In the genomic region with DNA sequence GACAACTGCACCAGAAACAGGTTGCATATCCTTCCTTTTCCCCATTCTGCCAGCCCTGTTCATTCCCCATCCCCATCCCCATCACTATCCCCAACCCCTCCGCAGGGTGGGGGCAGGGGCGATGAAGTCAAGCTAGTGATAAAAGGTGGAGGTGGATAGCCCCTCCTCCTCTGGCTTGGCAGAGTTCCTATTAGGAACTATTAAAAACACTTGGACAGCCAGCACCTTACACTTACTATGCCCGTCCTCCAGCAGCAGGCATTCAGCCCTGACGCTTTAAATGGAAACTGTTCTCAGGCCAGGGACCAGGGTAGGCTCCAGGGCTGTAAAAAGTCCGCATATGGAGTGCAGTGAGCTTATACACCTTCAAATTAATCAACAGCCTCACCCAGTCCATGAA, we compare ENCODE assay signal across 9 mouse cellular contexts. TPM values are rescaled to one million over a fixed set of nuclear protein-coding genes. Genes with fewer than 3 reads are reported as not detected.
DNase-seq lines count a peak whose midpoint lies in the region; ATAC-seq and TF ChIP-seq lines count a peak whose summit lies in the region.
"Had no signal": no experiment of that assay in that cellular context is flagged by ENCODE, and none has a peak within 500 bp of the region (broad histone marks: within the 10 kb centered on the region; RNA-seq: fewer than 3 reads in every experiment).

No protein-coding gene starts in this region.

- ATAC-seq in embryonic facial prominence, embryonic 14.5 days (ENCODE audit: low read depth) = no peak
- no peak for ATAC-seq in limb, embryonic 11.5 days (ENCODE audit: insufficient number of reproducible peaks, low FRiP score, low TSS enrichment, low read depth)
- ATAC-seq: Patski had no signal

- H3K9me3 ChIP-seq in E14TG2a.4 (ENCODE audit: low read length) = no peaks in the 10 kb centered on the region
- no peaks in the 10 kb centered on the region for H3K9me3 ChIP-seq in embryonic facial prominence, embryonic 14.5 days (ENCODE audit: control insufficient read depth, low read length)
- no peaks in the 10 kb centered on the region for H3K9me3 ChIP-seq in limb, embryonic 11.5 days (ENCODE audit: control insufficient read depth, low read length)

- no peak overlapping the region for H3K9ac ChIP-seq in embryonic facial prominence, embryonic 14.5 days (ENCODE audit: low read depth, low read length)
- no peak overlapping the region for H3K9ac ChIP-seq in limb, embryonic 11.5 days (ENCODE audit: low read length)

- peak overlapping the region; percentile 90; the same call in 1 of the 2 replicates for H3K4me3 ChIP-seq in E14TG2a.4 (replicated peaks; ENCODE audit: low read length)
- H3K4me3 ChIP-seq in embryonic facial prominence, embryonic 14.5 days (ENCODE audit: low read depth, low read length) = peak overlapping the region; percentile 73
- H3K4me3 ChIP-seq in limb, embryonic 11.5 days (ENCODE audit: low read depth, low read length) = no peak overlapping the region

- 13% methylated on average over 5 of the region's 5 CpGs for WGBS in embryonic facial prominence, embryonic 14.5 days
- 7% methylated on average over 5 of the region's 5 CpGs for WGBS in limb, embryonic 11.5 days

- H3K4me1 ChIP-seq in E14TG2a.4 (replicated peaks; ENCODE audit: low read depth, low read length) = peaks cover 38% of the 10 kb centered on the region
- H3K4me1 ChIP-seq in embryonic facial prominence, embryonic 14.5 days (ENCODE audit: control insufficient read depth, insufficient read depth, low read length) = 0 out of 2 replicates have a peak, but pooled peaks cover 4% of the 10 kb centered on the region
- peaks cover 12% of the 10 kb centered on the region for H3K4me1 ChIP-seq in limb, embryonic 11.5 days (ENCODE audit: control insufficient read depth, insufficient read depth, low read length)

- peak overlapping the region; percentile 94 for H3K4me2 ChIP-seq in embryonic facial prominence, embryonic 14.5 days (ENCODE audit: low read depth, low read length)
- H3K4me2 ChIP-seq in limb, embryonic 11.5 days (ENCODE audit: low read depth, severe bottlenecking) = 0 out of 2 replicates have a peak overlapping the region, but pooled peaks have one; percentile 8

- DNase-seq in embryonic facial prominence, embryonic 14.5 days (ENCODE audit: low spot score) = no peak
- peak; percentile 43 to 47 for DNase-seq in heart, postnatal 14 days
- peak; percentile 36 for DNase-seq in limb, embryonic 11.5 days (ENCODE audit: low spot score)
- DNase-seq in left cerebral cortex, adult 18-20 months (ENCODE audit: low spot score in 2 of 2) = no peak
- DNase-seq in urinary bladder, postnatal 14 days (ENCODE audit: low spot score) = no peak
- DNase-seq in spleen, postnatal 10 days (ENCODE audit: low spot score in 2 of 2) = no peak
- DNase-seq in adrenal gland, adult 8-10 months = no peak

- H3K27me3 ChIP-seq in E14TG2a.4 (ENCODE audit: insufficient read depth, low read length) = peaks cover 52% of the 10 kb centered on the region
- H3K27me3 ChIP-seq in embryonic facial prominence, embryonic 14.5 days (replicated peaks; ENCODE audit: control insufficient read depth, insufficient read depth, low read length) = peaks cover 30% of the 10 kb centered on the region
- peaks cover 16% of the 10 kb centered on the region for H3K27me3 ChIP-seq in limb, embryonic 11.5 days (ENCODE audit: control insufficient read depth, insufficient read depth, low read length)

- H3K36me3 ChIP-seq in E14TG2a.4 (ENCODE audit: insufficient read depth, low read length) = no peaks in the 10 kb centered on the region
- no peaks in the 10 kb centered on the region for H3K36me3 ChIP-seq in embryonic facial prominence, embryonic 14.5 days (ENCODE audit: control insufficient read depth, insufficient read depth, low read length)
- no peaks in the 10 kb centered on the region for H3K36me3 ChIP-seq in limb, embryonic 11.5 days (ENCODE audit: control insufficient read depth, insufficient read depth, low read length)

- no peak overlapping the region for H3K27ac ChIP-seq in embryonic facial prominence, embryonic 14.5 days (replicated peaks; ENCODE audit: low read depth, low read length)
- H3K27ac ChIP-seq in limb, embryonic 11.5 days (replicated peaks; ENCODE audit: low read depth, low read length) = no peak overlapping the region

- TF ChIP-seq CTCF in E14TG2a.4 (conservative IDR thresholded peaks at IDR 0.05; ENCODE audit: low read length) = no peak

- intact Hi-C loops in heart, postnatal 14 days (cut with DNase I) = loop anchor here (5.0 to 10.0 kb wide), 3 partner anchors 40 to 195 kb away; no protein-coding TSS in a partner anchor

RNA-seq across cellular contexts. Expression of a gene that starts 2.3 kb away (rescaled TPM):
- 3.0 and 4.6 TPM in 2 replicates for polyA plus RNA-seq in embryonic facial prominence, embryonic 14.5 days (2014; fragmentation: Nextera tagmentation; extraction: Ambion mirVana)
- 10 to 100 TPM; 43.2 to 55.6 TPM for total RNA-seq in heart, postnatal 14 days (2021)
- polyA plus RNA-seq in limb, embryonic 11.5 days (2014; fragmentation: Nextera tagmentation; extraction: Ambion mirVana) = 1.0 and 1.8 TPM in 2 replicates
- total RNA-seq in left cerebral cortex, adult 18-20 months (2021) = 10 to 100 TPM; 52.2 to 54.7 TPM
- 10 to 100 TPM; 18.5 to 22.4 (median 20.8) TPM for total RNA-seq in adrenal gland, adult 8-10 months (2022)

Comparison
In these comparisons a context has a peak if more than half of its experiments do, and no peak if none do; other contexts are left out.
1. DNase-seq: peak in heart, postnatal 14 days (2 of 2) and limb, embryonic 11.5 days (single experiment); none in embryonic facial prominence, embryonic 14.5 days (single experiment), left cerebral cortex, adult 18-20 months (0 of 2), urinary bladder, postnatal 14 days (single experiment), spleen, postnatal 10 days (0 of 2) and adrenal gland, adult 8-10 months (single experiment).